Mouse (Mus musculus) cerebellum, postnatal 4 days (tissue): ENCODE measurements around the gene Wnk1.

Experiments used
- DNase-seq, 2 experiments: peaks; one replicate each; pipeline ENCODE4 v3.0.0; 2022; ENCODE audit warnings: low spot score in 2 of 2, mixed read lengths in 1 of 2

Gene Wnk1

DNA sequence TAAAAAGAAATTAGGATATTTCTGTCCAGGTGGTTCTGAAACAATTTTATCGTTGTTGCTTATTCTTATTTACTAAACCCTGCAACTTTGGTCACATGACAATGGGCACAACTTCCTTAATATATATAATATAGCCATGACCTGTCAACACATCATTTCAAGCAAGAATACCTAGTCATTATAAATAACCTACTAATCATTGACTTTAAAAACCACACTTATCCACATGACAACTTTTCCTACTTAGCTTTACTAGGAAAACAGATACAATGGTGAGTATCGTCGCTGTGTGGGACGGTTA lies 2.0 kb upstream of the Wnk1 start:
- no peak for DNase-seq

DNA sequence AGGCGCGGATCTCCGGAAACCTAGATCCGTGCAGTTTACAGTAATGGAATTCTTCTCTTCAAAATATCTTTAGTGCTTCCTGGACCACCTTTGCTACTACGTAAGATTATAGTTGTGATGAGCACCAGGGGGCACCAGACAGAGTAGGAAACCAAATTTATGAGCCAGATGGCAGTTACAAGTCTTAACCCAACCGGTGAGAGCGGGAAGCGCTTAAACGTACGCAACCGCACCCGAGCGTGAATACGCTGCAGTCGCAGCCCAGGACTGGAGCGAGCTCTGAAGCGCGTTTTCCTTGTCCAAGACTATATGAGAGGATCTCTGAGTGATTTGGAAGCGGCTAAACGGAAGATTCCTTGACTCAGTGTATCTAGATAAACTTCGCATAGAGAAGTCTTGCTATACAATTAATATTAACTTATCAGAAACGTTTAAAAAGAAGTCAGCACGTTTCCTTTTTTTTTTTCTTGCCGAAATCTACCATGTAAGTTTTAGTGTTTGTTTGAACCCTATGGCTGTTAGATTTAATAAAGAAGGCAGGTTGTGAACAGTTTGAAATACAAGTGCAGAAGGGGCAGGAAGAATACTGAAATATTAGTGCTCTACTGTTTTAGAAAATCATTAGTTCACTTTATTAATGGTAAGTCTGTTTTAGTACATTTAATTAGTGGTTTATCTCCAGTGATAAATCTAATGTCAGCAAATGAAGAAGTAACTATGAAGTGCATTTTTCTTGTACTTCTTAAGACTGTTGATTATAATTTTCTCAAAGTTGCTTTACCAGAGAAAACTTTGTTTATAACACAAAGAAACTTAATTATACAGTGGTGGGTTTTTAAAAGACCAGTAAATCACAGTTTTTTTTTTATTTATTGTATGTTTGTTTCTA lies 1.4 kb upstream of the Wnk1 start:
- DNase-seq = peak; percentile 36 to 75

DNA sequence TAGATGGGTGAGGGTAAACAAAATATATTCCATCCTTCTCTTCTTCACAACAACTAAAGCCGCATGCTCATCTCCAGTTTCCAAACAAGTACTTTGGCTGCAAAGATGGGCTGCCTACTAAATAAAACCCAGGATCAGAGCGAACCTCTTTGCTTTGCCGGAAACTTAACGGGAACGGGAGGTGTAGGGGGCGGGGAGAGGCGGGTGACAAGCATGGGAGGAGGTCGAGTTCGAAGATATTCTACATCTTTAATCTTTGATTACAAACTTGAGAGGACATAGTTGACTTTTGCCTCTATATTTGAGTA lies 738 bp upstream of the Wnk1 start:
- DNase-seq = peak in 1 of 2 experiments; percentile 9

GRCm38 (mm10) chr6:120037636-120038365 lies 671 bp downstream of the Wnk1 start:
- DNase-seq = peak; percentile 35 to 46

DNA sequence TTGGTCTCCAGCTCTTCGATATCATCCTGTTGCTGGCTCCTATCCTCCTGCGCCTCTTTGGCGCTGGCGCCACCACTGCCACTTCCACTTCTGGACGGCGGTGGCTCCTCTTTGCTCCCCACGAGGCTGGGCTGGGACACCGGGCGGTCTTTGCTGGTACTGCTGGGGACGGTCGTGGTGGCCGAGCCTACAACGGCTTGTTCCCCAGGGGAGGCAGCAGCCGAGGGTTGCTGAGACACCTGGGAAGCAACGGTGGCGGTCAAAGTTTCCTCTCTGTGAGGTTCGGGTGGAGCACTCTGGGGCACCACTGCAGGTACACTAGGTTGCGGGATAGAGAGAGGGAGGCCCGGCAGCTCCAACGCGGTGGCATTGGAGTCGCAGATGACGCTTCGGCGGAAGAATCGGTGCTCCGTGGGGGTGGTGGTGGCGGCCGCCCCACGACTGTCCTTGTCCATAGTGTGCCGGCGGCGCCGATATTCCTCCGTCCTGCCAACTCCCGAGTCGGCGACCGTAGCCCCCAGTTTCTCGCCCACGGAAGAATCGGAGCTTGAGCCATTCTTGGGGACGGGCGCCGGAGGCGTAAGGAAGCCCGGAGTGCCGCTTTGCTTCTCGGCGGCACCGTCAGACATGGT lies 1.4 kb downstream of the Wnk1 start:
- DNase-seq = peak; percentile 43 to 56

DNA sequence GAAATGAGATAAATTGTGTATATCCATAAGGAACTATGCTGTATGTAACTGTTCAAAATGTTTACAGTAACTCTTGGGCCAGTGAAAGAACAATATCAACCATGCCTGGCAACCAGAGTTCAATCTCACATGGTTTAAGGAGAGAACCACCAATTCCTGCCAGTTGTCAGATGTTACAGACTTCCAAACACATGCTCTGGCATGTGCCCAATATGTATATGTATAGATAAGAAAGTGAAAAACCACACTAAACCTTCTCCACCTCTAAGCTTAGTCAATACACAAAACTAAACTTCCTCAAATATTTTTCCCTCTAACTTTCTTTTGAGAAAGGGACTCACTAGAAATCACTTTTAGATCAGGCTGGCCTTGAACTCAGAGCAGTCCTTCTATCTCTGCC lies 13.9 kb downstream of the Wnk1 start:
- no peak for DNase-seq

GRCm38 (mm10) chr6:120023746-120024145 lies 14.7 kb downstream of the Wnk1 start:
- DNase-seq = no peak

- no peak for DNase-seq
Observed at GRCm38 (mm10) chr6:120022042-120022441, 16.4 kb downstream of the Wnk1 start.

DNA sequence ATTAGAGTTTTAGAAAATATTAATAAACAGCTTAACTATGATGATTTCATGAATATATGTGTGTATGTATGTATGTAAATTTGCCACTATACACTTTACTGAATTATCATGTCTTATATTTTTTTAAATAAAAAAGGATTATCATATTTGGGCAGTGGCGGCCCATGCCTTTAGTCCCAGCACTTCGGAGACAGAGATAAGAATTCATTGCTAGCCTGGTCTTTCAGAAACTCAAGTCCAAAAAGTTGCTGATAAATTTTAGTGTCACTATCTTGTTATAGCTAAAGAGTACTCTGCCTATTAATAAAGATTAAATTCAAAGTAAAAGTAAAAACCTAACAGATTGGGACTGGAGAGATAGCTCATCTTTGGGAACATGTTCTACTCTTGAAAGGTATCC lies 18.8 kb downstream of the Wnk1 start:
- DNase-seq = no peak

GRCm38 (mm10) chr6:120013125-120013524 lies 25.3 kb downstream of the Wnk1 start:
- no peak for DNase-seq

GRCm38 (mm10) chr6:120011440-120011839 lies 27.0 kb downstream of the Wnk1 start:
- DNase-seq = no peak

GRCm38 (mm10) chr6:120011001-120011400 lies 27.5 kb downstream of the Wnk1 start:
- no peak for DNase-seq

DNA sequence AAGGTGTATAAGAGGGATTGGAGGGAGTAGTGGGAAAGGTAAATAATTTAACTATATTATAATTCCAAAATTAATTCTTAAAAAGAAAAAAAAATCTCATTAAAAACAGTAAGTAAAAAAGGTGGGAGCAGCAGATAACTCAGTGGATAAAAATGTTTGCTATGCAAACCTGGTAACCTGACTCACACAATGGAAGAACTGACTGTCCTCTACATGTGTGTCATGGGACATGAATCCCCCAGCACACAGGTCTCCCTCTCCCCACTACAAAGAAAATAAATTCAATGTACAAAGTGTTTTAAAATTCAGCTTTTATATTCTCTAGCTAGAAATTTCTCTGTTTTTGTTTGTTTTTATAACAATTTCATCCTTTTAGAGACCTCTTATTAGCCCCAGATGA lies 27.9 kb downstream of the Wnk1 start:
- DNase-seq = no peak

DNA sequence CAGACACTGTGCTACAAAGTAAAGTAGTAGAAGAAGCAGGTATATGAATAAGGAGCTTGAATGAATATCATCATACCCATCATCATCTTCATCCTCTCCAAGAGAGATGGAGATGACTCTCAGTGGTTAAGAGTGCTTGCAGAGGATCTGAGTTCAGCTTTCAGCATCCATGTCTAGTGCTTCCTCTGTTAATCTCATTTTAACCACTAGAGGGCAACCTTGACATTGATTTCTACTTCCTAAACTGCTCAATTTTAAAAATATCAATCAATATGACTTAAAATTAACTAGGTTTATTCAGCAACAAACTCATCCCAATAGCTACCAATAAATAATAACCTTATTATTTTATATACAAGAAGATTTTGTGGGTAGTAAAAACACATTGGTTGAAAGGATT lies 36.8 kb downstream of the Wnk1 start:
- DNase-seq = no peak

DNA sequence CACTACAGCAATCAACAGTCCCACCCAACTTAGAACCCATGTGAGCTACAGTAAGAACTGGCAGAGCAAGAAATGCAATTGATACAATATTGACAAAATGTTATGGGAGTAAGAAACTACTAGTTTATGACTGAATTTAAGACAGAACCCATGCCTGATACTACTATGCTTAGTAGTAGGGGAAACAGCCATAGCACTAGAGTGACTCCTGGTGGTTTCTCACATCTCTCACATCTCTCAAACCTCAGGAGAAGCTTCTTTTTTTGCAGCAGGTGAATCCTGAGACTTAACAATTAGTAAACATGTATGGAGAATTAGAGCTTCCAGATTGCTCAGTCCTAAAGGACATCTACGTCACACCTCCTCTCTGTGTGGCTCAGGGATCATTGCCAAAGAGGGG lies 42.0 kb downstream of the Wnk1 start:
- no peak for DNase-seq

- DNase-seq = no peak
Observed at GRCm38 (mm10) chr6:119924235-119925005, 114.1 kb downstream of the Wnk1 start.

DNA sequence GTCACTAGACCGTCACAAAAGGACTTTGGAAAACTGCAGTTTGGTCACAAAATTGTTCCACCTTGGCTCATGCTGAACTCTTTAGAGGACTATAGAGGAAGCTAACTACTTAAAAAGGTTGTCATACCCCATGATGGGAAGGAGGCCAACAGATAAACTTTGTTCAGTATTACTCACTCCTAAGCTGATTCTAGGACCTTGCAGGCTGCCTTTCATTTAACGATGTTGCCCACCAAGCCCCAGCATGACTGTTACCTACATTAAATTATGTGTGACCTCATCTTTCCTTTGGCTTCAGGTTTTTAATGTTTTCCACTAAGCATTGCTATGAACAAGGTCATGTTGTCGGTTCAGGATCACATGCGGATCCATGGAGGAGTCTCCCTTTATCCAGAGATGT lies 115.9 kb downstream of the Wnk1 start:
- DNase-seq = no peak

DNA sequence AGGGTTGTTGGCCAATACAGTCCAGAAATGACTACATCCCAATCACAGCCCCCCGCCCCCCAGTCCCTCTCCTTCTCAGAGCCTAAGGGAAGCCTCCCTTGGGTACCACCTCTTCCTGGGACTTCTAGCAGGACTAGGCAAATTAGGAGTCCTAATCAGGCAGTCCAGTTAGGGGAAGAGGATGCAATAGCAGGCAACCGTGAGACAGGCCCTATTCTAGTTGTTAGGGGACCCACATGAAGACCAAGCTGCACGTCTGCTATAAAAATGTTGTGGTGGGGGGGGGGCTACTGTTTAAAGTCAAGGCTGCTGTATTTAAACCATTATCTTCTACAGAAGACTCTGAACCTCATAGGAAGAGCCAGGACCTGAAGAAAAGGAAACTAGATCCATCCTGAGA lies 116.3 kb downstream of the Wnk1 start:
- no peak for DNase-seq

DNA sequence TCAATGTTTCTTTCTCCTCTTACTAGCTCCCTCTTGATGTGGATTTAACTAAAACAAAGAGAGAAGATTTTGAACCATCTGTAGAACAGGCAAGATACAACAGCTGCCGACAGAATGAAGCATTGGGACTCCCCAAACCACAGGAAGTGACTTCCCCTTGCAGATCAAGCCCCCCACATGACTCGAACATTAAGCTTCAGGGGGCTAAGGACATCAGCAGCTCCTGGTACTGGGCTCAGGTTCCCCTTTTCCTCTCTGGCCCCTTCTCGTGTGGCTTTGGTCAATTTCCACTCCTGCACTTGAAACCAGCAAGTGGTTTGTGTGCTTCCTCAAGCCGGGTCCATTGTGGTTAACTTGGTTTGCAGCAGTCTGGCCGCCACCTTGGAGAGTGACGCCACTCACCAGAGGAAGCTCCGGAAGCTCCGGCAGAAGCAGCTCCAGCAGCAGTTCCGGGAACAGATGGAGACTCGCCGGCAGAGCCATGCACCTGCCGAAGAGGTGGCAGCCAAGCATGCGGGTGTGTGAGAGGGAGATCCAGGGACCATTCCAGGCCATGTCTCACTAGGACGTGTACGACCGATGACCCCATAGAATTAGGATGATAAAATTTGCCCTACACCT lies 119.8 kb downstream of the Wnk1 start:
- DNase-seq = no peak

GRCm38 (mm10) chr6:119915710-119916109 lies 122.8 kb downstream of the Wnk1 start:
- DNase-seq = no peak

- DNase-seq = no peak
Observed at GRCm38 (mm10) chr6:119912046-119912445, 126.4 kb downstream of the Wnk1 start.

- no peak for DNase-seq
Observed at GRCm38 (mm10) chr6:119905461-119905860, 133.0 kb downstream of the Wnk1 start.
